Mouse (Mus musculus) adrenal gland, adult 18-20 months (tissue): ENCODE measurements around the gene Tmem132c. TPM values are rescaled to one million over a fixed set of nuclear protein-coding genes. Genes with fewer than 3 reads are reported as not detected.

Source experiments
- DNase-seq, 2 experiments: peaks; one replicate each; pipeline ENCODE4 v3.0.0; 2021 to 2022; ENCODE audit warnings: low spot score in 2 of 2
- total RNA-seq, 2 experiments: library from RNA; stranded (reverse); gene quantifications; 1 replicate in 1 of 2; 2 replicates in 1 of 2; pipeline ENCODE4 v1.2.3; 2021

Tmem132c gene
- total RNA-seq, 2 experiments from 2014 or later = 0.27 to 0.58 TPM

DNA sequence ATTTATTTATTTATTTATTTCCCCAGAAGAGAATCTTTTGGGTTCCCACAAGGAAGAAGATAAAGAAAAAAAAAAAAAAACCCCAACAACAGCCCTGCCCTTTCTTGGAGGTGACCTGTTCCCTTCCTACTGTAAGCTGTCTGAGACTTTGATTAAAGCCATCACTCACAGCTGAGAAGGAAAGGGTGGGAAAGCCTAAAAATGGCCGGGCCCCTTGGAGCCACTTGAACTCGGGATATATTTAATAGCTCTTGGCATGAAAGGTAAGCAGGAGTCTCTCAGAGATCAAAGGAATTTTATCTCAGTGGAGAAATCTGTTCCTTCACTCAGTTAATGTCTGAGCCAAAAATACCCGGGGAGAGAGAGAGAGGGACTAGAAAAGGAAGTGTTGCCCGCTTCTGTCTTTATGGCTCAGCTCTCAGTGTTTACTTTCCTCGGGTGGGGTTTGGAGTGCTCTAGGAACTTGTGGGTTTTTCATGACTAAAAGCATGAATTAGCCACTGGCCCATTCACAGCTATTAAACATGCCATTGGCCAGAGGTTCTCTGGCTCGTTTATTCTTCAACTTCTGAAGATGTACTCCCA is 41.0 kb downstream of the Tmem132c start:
- DNase-seq = no peak

GRCm38 (mm10) chr5:127286886-127287285 is 45.3 kb downstream of the Tmem132c start:
- no peak for DNase-seq

- no peak for DNase-seq
Observed at GRCm38 (mm10) chr5:127289659-127290058, 48.1 kb downstream of the Tmem132c start.

DNA sequence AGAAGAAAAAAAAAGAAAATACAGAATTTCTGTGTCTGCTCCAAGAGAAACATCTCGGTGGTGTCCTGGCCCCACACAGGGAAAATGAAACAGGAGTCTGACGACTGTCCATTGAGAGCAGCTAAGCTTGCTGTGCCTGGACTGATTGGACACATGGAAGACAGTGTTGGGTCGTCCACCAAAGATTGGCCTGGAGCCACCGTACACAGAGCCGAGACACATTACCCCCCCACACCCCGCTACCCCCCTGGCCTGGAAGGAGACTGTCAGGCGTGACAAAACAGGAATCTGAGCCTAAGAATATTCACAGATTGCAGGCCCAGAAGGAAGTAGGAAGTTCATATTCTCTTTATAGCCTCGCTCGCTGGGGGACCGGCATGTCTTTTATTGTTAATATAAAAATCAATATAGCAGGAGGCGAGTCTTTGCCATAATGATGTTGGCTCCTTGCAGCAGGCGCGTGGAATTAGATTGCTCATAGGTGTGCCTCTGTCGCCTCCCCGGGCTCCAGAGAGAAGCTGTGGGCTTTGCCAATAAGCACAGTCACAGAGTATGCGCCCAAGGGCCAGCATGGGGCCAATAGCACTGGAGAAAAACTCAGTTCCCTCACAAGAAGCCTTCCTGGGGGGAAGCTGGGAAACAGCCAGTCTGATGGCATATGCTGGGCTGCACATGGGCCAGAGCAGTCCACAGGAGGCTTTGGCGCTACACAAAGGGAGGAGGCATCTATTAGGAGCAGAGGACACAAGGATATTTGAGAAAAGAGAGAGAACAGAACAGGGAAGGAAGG is 49.0 kb downstream of the Tmem132c start:
- DNase-seq = no peak

- DNase-seq = no peak
Observed at GRCm38 (mm10) chr5:127291581-127291980, 50.0 kb downstream of the Tmem132c start.

GRCm38 (mm10) chr5:127293698-127294097 is 52.1 kb downstream of the Tmem132c start:
- DNase-seq = no peak

DNA sequence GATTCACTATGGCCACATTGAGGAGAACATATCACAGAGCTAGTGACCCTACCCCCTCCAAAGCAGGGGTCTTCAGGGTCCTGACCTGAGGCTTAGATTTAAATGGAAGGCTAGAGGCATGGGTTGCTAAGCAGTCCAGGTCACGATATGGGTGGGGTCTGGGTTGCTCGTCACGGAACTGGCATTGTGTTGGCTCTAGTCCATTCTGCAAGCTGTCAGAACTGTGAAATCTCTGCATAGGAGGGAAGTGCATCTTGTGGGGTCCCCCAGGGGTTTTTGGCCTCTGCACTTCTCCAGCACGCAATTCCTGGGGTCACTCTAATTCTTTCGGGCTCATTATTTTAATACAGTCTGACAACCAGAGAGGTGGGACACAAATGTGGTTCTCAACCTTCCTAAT is 55.9 kb downstream of the Tmem132c start:
- DNase-seq = no peak

DNA sequence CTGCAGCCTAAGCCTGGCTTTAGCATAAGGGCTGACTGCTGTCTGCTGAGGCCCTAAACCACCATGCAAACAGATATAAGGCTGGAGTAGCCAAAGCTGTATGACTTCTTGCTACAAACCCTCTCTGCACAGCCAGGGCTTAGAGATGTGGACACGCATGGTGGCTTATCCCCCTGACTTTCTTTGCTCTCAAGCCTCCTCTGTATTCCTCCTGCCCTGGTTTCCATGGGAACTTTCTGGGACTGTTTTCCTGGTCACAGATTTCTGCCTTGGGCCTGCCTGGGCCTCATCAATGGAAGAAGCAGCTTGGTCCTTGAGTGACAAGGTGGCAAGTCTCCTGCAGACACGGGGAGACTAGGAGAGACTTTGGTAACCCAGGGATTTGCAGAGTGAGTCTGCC is 56.5 kb downstream of the Tmem132c start:
- no peak for DNase-seq

- DNase-seq = no peak
Observed at GRCm38 (mm10) chr5:127299010-127299409, 57.4 kb downstream of the Tmem132c start.

GRCm38 (mm10) chr5:127300597-127301254 is 59.1 kb downstream of the Tmem132c start:
- peak in 1 of 2 experiments; percentile 11 for DNase-seq

GRCm38 (mm10) chr5:127305312-127305711 is 63.7 kb downstream of the Tmem132c start:
- DNase-seq = no peak

GRCm38 (mm10) chr5:127305719-127306118 is 64.1 kb downstream of the Tmem132c start:
- no peak for DNase-seq

GRCm38 (mm10) chr5:127306726-127307125 is 65.1 kb downstream of the Tmem132c start:
- DNase-seq = no peak

DNA sequence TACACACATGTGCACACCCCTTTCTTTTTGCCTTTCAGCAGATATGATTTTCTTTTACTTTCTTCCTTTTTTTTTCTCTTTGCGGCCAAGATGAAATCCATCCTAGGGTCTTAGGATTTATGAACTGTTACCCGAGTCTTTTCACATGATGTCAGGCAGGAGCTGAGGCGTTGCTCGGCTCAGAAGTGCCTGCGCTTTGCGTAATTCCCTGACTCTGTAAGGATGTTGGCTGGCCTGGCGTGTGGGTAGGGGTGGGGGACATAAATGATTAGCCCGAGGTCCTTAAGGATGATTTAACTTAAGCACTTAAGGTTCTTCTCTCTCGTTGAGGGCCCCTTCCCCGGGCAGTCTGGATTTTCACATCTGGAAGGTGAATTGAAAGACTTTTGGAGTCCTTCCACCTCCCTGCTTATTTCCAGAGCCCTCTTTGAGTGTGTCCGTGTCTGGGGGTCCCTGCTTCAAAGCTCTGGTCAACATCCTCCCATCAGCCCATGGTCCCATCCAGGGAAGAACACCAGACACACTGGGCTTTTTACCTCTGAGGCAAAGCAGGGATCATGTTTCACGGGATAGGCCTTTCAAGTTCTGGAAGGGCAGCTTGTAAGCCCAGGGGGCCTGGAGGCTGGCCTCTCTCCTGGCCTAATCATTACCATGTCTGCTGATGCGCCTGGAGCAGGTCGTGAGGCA is 68.9 kb downstream of the Tmem132c start:
- DNase-seq = no peak

- no peak for DNase-seq
Observed at GRCm38 (mm10) chr5:127311005-127311331, 69.4 kb downstream of the Tmem132c start.

GRCm38 (mm10) chr5:127313634-127314033 is 72.0 kb downstream of the Tmem132c start:
- DNase-seq = no peak

DNA sequence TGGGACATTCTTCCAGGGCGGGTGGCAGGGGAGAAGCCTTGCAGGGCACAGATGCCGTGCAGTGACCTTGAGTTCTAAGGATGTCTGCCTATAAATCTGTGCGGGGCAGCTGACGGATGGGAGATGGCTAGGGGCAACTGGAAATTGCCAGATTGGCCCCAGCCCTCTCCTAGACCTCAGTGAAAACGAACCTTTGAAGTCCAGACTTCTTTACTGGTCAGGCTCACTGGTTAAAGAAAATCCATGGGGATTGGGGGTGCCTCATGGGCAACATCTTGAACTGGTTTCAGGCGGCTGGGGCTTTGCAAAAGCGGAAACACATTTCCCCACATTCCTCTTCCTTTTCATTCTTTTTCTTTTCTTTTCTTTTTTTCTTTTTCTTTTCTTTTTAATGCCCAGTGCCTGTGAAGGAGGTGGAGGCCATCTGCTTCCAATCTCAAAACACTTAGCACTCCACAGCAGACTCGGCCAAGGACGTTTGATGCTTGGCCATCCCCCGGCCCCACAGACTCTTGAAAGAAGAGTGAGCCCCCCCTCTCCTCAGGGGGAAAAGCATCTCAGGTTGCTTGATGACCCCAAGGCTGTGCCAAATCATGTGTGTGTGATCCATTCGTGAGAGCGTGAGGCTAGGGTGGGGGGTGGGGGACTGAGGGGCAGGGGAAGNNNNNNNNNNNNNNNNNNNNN is 77.6 kb downstream of the Tmem132c start:
- no peak for DNase-seq

- DNase-seq = no peak
Observed at GRCm38 (mm10) chr5:127324645-127325044, 83.0 kb downstream of the Tmem132c start.

DNA sequence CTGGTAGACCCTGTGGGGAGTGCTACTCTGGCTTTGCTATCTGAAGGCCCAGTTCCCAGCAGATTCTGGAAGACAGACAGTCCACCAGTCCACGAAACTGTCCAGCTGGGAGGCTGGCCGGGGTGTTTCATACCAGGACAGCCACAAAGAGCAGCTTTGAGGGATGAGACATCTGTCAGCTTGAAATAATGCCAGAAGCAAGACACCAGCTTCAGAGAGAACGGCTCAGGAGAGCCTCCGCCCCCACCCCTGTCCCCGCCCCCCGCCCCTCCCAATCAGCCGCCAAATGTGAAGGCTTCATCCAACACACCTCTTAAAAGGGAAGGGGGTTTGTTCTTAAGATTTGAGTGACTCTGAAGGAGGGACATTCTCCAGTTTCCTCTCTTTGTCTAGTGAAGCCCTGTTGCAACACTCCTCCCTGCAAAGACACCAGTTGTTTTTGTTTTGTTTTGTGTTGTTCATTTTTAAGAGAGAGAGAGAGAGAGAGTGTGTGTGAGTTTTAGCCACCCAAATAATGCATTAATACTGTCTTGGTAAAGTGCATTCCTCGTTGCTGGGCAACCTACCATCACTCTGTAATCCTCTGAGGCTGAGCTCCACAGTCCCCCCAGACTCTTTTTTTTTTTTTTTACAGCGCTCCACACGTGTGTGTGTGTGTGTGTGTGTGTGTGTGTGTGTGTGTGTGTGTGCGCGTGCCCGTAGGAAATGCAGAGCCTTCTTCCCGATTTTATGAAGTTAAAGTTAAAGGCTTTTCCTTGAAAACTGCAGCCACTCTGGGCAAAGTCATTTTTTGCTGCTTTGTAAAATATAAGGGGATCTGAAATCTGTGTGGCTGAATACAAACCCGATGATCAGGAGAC is 94.7 kb downstream of the Tmem132c start:
- no peak for DNase-seq

- DNase-seq = no peak
Observed at GRCm38 (mm10) chr5:127336908-127337265, 95.3 kb downstream of the Tmem132c start.
